Mouse (Mus musculus) CH12.LX (cell line): ENCODE data around the gene Myoc. TPM values are rescaled to one million over a fixed set of nuclear protein-coding genes. Genes with fewer than 3 reads are reported as not detected.

Experiments
- DNase-seq: peaks from one replicate; pipeline ENCODE4 v3.0.0-alpha.2; 2013; ENCODE audit errors: extremely low read depth
- H3K27ac ChIP-seq: 2 replicates; pipeline ENCODE4 v1.5.1; 2012; ENCODE audit warnings: low read depth, mild to moderate bottlenecking, control low read depth, moderate library complexity; ENCODE audit not compliant: insufficient read depth
- H3K27me3 ChIP-seq: replicated peaks from 2 replicates; pipeline ENCODE3; 2012; ENCODE audit warnings: inconsistent platforms
- H3K36me3 ChIP-seq, 2 experiments: replicated peaks in 1 of 2; 2 replicates each; pipeline versions ENCODE3 to v1.6.1; 2012; ENCODE audit warnings: inconsistent platforms in 1 of 2, low read length in 1 of 2, mild to moderate bottlenecking in 1 of 2, mixed read lengths in 1 of 2, moderate library complexity in 1 of 2; ENCODE audit not compliant: control insufficient read depth in 1 of 2, insufficient read depth in 1 of 2
- H3K4me1 ChIP-seq, 2 experiments: 2 replicates each; pipeline ENCODE4 v1.6.1; 2012; ENCODE audit warnings: inconsistent platforms in 1 of 2, moderate library complexity in 1 of 2; ENCODE audit not compliant: insufficient read depth in 2 of 2, control insufficient read depth in 1 of 2
- H3K4me2 ChIP-seq: 2 replicates; pipeline ENCODE4 v1.6.1; 2012; ENCODE audit warnings: low read depth, mild to moderate bottlenecking, control low read depth; ENCODE audit not compliant: poor library complexity, insufficient read depth, severe bottlenecking
- H3K4me3 ChIP-seq, 3 experiments: fragments of 150-350 bp in 1 of 3; sonication (generic) in 1 of 3; replicated peaks in 1 of 3; 2 replicates each; pipeline versions ENCODE3 to v1.5.1; 2011 to 2012; ENCODE audit warnings: low read depth in 2 of 3, low read length in 2 of 3, mild to moderate bottlenecking in 2 of 3, moderate library complexity in 2 of 3, control low read depth in 1 of 3, improper control_type of control experiment in 1 of 3, inconsistent platforms in 1 of 3, mixed read lengths in 1 of 3; ENCODE audit not compliant: poor library complexity in 1 of 3
- H3K79me2 ChIP-seq: replicated peaks from 2 replicates; pipeline ENCODE4 v1.6.1; 2012; ENCODE audit warnings: mild to moderate bottlenecking, moderate library complexity; ENCODE audit not compliant: control insufficient read depth, poor library complexity, insufficient read depth, severe bottlenecking; ENCODE audit errors: extremely low read depth
- H3K9ac ChIP-seq: 2 replicates; pipeline ENCODE4 v1.6.1; 2012; ENCODE audit warnings: low read depth, mild to moderate bottlenecking, control low read depth, moderate library complexity; ENCODE audit not compliant: insufficient read depth
- H3K9me3 ChIP-seq: replicated peaks from 2 replicates; pipeline ENCODE3; 2012; ENCODE audit warnings: low read length, inconsistent platforms, mixed read lengths
- E2F4 ChIP-seq: IDR thresholded peaks from 2 replicates; pipeline ENCODE4 v1.6.1; 2011; ENCODE audit warnings: low read depth, low read length, improper control_type of control experiment; ENCODE audit not compliant: insufficient replicate concordance
- ELF1 ChIP-seq: IDR thresholded peaks from 2 replicates; pipeline ENCODE4 v1.6.1; 2014; ENCODE audit warnings: low read depth, mild to moderate bottlenecking, inconsistent platforms, low read length, improper control_type of control experiment
- ETS1 ChIP-seq: conservative IDR thresholded peaks from 2 replicates; pipeline ENCODE4 v1.6.1; 2012; ENCODE audit warnings: low read depth, mild to moderate bottlenecking, inconsistent platforms, low read length, improper control_type of control experiment, moderate library complexity
- JUND ChIP-seq: conservative IDR thresholded peaks from 2 replicates; pipeline ENCODE4 v1.6.1; 2011; ENCODE audit warnings: low read depth, low read length, improper control_type of control experiment
- MAFK ChIP-seq: IDR thresholded peaks from 2 replicates; pipeline ENCODE4 v1.6.1; 2011; ENCODE audit warnings: low read length, improper control_type of control experiment; ENCODE audit not compliant: insufficient replicate concordance
- MAX ChIP-seq: IDR thresholded peaks from 2 replicates; pipeline ENCODE4 v1.6.1; 2011; ENCODE audit warnings: low read length, improper control_type of control experiment
- MYC ChIP-seq: IDR thresholded peaks from 2 replicates; pipeline ENCODE4 v1.6.1; 2011; ENCODE audit warnings: low read depth, mild to moderate bottlenecking, improper control_type of control experiment, low read length
- PAX5 ChIP-seq: IDR thresholded peaks from 2 replicates; pipeline ENCODE4 v1.6.1; 2012; ENCODE audit warnings: low read length, inconsistent platforms, mixed read lengths
- POLR2AphosphoS2 ChIP-seq: IDR thresholded peaks from 2 replicates; pipeline ENCODE4 v1.6.1; 2011; ENCODE audit warnings: low read depth, low read length, improper control_type of control experiment
- RAD21 ChIP-seq: IDR thresholded peaks from 2 replicates; pipeline ENCODE4 v1.6.1; 2011; ENCODE audit warnings: low read depth, mild to moderate bottlenecking, low read length, improper control_type of control experiment, moderate library complexity
- TBP ChIP-seq: conservative IDR thresholded peaks from 2 replicates; pipeline ENCODE4 v1.6.1; 2011; ENCODE audit warnings: low read depth, low read length, improper control_type of control experiment
- TCF12 ChIP-seq: IDR thresholded peaks from 2 replicates; pipeline ENCODE4 v1.6.1; 2014; ENCODE audit warnings: low read depth, mild to moderate bottlenecking, inconsistent platforms, low read length, improper control_type of control experiment
- ZNF384 ChIP-seq: IDR thresholded peaks from 2 replicates; pipeline ENCODE4 v1.6.1; 2012; ENCODE audit warnings: low read depth, low read length, improper control_type of control experiment, inconsistent platforms
- dilution Hi-C: fragments of 300-500 bp; cut with MboI; formaldehyde crosslinking; loops from 2 replicates; pipeline ENCODE4 v1.14.3; 2020; ENCODE audit warnings: low sequenced_read_pairs; ENCODE audit not compliant: extremely low pct_unique_long_range_greater_than_20kb, extremely low pct_ligation_motif_present
- in situ Hi-C: fragments of 300-500 bp; cut with MboI; formaldehyde crosslinking; loops from 3 replicates; pipeline ENCODE4 v1.14.3; 2019; ENCODE audit warnings: low sequenced_read_pairs, low pct_ligation_motif_present, low pct_unique_long_range_greater_than_20kb, mixed read lengths
- polyA plus RNA-seq: library from polyadenylated mRNA; unstranded; fragments of >175 nt; gene quantifications from 2 replicates; pipeline ENCODE4 v1.2.1, GENCODE M21; 2012; ENCODE audit warnings: low read depth; ENCODE audit not compliant: insufficient read length
- total RNA-seq, 2 experiments: library from RNA; depleted of rRNA; stranded (reverse); fragments of 300-350 nt in 1 of 2; fragments of >200 nt in 1 of 2; gene quantifications; 2 replicates each; pipeline ENCODE4 v1.2.3; 2012 to 2014

Gene Myoc
- total RNA-seq (2012; rRNA removed) (not detected in 2 replicates), total RNA-seq (2014; rRNA removed) (not detected in 2 replicates), polyA plus RNA-seq (not detected in 2 replicates)

- in situ Hi-C loops (no loop called here), dilution Hi-C loops (no loop called here)
- H3K9me3 ChIP-seq, result no peaks in the 10 kb centered on the region
- no peaks in the 10 kb centered on the region for H3K27me3 ChIP-seq
- TF ChIP-seq JUND (no peak), TBP (no peak), MYC (no peak), TCF12 (no peak), ELF1 (no peak), PAX5 (no peak), MAX (no peak), POLR2AphosphoS2 (no peak), RAD21 (no peak), E2F4 (no peak)
- no peak within 1 kb of the TSS for H3K27ac ChIP-seq
- DNase-seq, result no peak
- H3K9ac ChIP-seq, result no peak within 1 kb of the TSS
- no peak within 1 kb of the TSS for H3K4me3 ChIP-seq
- no peak within 1 kb of the TSS for H3K4me2 ChIP-seq
- peaks cover 0 to 3% of the 10 kb centered on the region in 2 experiments; a peak in 1 of 4 replicates for H3K4me1 ChIP-seq
- H3K36me3 ChIP-seq, result no peaks in the 10 kb centered on the region
- H3K79me2 ChIP-seq, result no peaks in the 10 kb centered on the region
Measured at GRCm38 (mm10) chr1:162639051-162639750, at the start of gene Myoc. Gene Myoc (plus strand): TSS chr1:162639155.

- Histone ChIP-seq H3K9me3 (no peaks in the 10 kb centered on the region), H3K27me3 (no peaks in the 10 kb centered on the region), H3K27ac (no peak overlapping the region), H3K36me3 (peaks cover 28 to 72% of the 10 kb centered on the region in 2 experiments), H3K79me2 (no peaks in the 10 kb centered on the region; the same call in 1 of the 2 replicates), H3K4me1 (no peaks in the 10 kb centered on the region), H3K4me3 (no peak overlapping the region), H3K9ac (no peak overlapping the region), H3K4me2 (no peak overlapping the region)
- in situ Hi-C loops, result no loop called here
- DNase-seq, result no peak
- no peak for TF ChIP-seq ZNF384
- TF ChIP-seq MAFK, result no peak
- TF ChIP-seq ETS1, result no peak
- dilution Hi-C loops, result no loop called here
Measured at GRCm38 (mm10) chr1:162589443-162589842, 49.5 kb upstream of the Myoc start.
